Mouse (Mus musculus): Measurements from ENCODE around the gene Nccrp1.
A peak's percentile ranks its signal among the peaks of the same experiment; 100 is the strongest.
"Not testable (repeated sequence)": the region's sequence is repeated elsewhere in the genome, so short reads cannot be mapped to it uniquely, and the experiment has no call there.

The Nccrp1 gene

DNA sequence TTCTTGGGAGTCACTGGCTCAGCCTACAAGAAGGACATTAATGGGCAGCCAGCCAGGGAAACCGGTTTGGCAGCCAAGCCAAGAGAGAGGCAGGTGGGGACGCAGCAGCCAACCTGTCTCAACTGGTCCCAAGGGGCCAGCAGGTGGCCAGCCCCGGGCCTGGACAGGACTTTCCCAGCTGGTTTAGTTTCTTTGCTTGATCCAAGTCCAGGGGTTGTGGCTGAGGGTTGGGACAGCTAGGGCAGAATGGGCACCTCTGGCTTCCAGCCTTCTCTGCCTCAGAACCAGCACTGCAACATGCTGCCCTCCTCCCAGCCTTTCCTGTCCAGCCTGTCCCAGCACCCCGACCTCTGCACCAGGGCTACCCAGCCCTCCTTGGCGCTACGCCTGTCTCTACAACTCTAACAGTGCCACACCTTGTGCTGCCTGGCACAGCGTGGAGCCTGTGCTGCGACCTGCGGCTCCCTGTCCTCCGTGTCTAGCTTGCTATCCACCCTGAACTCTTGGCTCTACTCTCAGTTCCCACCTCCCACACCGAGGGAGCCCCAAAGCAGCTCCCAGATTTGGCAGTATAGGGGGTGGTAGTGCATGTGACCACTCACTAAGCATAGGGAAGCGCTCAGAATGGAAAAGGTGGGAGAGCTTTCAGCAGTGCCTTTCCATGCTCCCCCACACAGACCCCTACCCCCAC lies 23.4 kb upstream of the Nccrp1 start:
- peak; percentile 49 for DNase-seq (ENCODE audit: low spot score)

GRCm38 (mm10) chr7:28568253-28568652 lies 21.2 kb upstream of the Nccrp1 start:
- peak; percentile 63 for DNase-seq (ENCODE audit: low spot score)

- DNase-seq (ENCODE audit: low spot score): no peak
These were observed 20.5 kb upstream of the Nccrp1 start for GRCm38 (mm10) chr7:28567539-28567938.

- no peak for DNase-seq (ENCODE audit: low spot score)
These were observed 18.4 kb upstream of the Nccrp1 start for GRCm38 (mm10) chr7:28565407-28565806.

- DNase-seq (ENCODE audit: low spot score): no peak
These were observed 15.9 kb upstream of the Nccrp1 start for GRCm38 (mm10) chr7:28562951-28563350.

- DNase-seq (ENCODE audit: low spot score): no peak
These were observed 15.3 kb upstream of the Nccrp1 start for GRCm38 (mm10) chr7:28562371-28562770.

- no peak for DNase-seq (ENCODE audit: low spot score)
These were observed 14.9 kb upstream of the Nccrp1 start for GRCm38 (mm10) chr7:28561967-28562366.

GRCm38 (mm10) chr7:28560856-28561255 lies 13.8 kb upstream of the Nccrp1 start:
- no peak for DNase-seq (ENCODE audit: low spot score)

DNA sequence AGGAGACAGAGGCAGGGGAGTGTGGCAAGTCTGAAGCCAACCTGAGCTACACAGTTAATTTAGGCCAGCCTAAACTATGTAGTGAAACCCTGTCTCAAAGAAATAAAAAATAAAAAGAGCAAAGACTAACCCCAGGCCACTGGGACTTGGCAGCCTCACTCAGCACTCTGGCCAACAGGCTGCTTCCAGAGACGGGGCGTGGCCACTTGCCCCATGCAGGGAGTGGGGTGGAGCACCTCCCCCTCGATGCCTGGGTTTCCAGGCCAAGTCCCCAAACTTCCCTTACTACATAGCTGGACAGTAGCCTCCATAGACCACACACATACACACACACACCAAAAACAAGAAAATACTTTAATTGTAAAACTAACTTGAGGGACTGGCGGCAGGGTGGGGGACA lies 11.4 kb upstream of the Nccrp1 start:
- DNase-seq (ENCODE audit: low spot score): peak; percentile 51

GRCm38 (mm10) chr7:28557708-28558107 lies 10.7 kb upstream of the Nccrp1 start:
- DNase-seq (ENCODE audit: low spot score): peak; percentile 68

- DNase-seq (ENCODE audit: low spot score): no peak
These were observed 10.0 kb upstream of the Nccrp1 start for GRCm38 (mm10) chr7:28557069-28557468.

- DNase-seq (ENCODE audit: low spot score): no peak
These were observed 9.0 kb upstream of the Nccrp1 start for GRCm38 (mm10) chr7:28555939-28556535.

DNA sequence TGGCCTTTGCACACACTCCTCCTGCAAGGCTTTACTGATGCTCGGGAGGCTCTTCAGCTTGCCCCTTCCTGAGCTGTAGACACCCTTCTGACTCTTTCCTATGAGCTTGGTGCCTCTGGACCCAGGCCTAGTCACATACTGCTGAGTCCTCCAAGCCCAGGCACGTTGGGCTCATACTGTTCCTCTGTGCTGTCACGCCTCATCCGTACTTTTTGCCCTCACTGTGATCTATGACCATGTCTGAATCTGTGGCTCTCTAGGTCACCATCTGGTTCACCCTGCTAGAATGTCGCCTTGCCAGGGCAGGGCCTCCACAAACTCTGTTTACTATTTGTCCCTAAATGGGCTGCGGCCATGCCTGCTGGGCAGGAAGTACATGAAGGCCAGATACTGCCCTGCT lies 6.0 kb upstream of the Nccrp1 start:
- no peak for DNase-seq (ENCODE audit: low spot score)

DNA sequence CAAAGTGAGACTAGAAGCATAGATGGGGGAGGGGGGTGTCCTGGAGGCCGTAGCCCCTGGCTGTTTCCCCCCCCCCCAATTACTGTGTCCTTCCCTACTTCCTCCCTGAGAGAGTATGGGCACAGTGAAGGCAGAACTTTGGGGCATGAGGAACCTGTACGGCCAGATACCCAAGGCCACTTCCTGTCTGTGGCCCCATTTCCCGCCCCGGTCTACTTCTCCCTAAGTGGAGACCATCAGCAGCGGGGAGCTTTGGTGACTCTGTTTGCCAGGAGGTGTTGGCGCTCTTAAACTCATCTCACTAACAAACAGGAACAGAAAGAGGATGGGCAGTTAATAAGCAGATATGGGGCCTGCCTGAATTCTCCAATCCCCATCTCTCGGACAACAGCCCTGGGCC lies 574 bp upstream of the Nccrp1 start:
- no peak for DNase-seq (ENCODE audit: low spot score)

GRCm38 (mm10) chr7:28546649-28547048 lies 405 bp downstream of the Nccrp1 start:
- DNase-seq (ENCODE audit: low spot score): no peak

GRCm38 (mm10) chr7:28545891-28546210 lies 1.2 kb downstream of the Nccrp1 start:
- DNase-seq (ENCODE audit: low spot score): no peak

- peak; percentile 56 for DNase-seq (ENCODE audit: low spot score)
These were observed 1.8 kb downstream of the Nccrp1 start for GRCm38 (mm10) chr7:28545048-28545890.

DNA sequence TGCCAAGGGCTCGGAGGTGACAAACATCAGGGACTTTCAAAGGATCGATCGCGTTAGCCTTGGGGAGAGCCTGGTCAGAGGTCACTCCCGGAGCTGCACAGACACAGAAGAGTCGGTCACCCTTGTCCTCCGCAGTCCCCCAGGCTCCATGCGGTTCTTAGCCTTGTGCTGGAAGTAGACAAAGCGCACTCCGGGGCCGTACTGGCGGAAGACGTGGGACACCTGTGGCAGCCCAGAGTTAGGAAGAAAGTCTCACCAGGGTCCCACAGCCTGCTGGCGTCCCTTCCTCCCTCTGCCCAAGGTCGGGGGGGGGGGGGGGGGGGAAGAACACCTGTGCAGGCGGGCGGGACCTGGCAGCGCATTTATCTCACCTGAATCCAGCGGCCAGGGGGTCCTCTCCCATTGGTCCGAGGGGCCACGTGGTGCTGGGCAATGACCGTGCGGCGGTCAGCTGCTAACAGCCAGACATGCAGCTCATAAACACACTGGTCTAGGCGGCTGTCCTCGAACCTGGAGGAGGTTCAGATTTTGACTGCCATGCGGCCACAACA lies 2.9 kb downstream of the Nccrp1 start:
- no peak for DNase-seq (ENCODE audit: low spot score)

GRCm38 (mm10) chr7:28540526-28540925 lies 6.5 kb downstream of the Nccrp1 start, which contains the start of gene Sycn:
Gene Sycn, plus strand, starts transcription at chr7:28540885.
- DNase-seq (ENCODE audit: low spot score): no peak

DNA sequence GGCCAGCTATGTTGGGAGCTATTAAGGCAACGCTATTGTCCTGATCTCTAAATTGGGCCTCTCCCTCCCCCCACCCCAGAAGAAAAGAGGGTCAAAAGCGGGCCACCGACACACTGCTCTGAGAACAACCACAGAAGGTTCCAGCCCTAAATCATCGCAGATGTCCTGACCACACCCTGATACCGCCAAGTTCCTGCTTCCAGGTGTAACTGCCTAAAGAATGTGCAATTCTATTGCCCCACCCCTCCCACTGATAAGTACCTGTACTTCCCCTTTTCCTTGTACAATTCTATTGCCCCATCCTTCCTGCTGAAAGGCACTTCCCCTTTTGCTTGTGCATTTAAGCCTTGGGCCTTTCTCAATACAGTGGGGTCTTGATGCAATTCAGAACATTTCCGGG lies 8.2 kb downstream of the Nccrp1 start:
- DNase-seq (ENCODE audit: low spot score): not testable (repeated sequence)

DNA sequence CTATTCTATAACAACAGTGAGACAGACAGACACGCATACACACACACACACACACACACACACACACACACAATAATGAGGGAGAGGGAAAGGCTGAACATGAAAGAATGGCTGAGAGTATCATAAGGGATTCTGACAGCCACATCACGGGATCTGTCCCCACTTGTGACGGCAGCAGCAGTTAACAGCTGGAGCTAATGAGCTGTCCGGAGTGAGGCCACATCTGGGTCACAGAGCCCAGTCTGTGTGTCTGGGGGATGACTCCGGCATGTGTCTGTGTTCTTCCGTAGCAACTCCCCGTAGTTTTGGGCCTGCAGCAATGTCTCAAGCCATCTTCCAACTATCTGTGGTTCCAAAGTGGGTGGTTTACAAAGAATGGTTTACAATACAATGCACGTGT lies 15.0 kb downstream of the Nccrp1 start:
- no peak for DNase-seq (ENCODE audit: low spot score)

DNA sequence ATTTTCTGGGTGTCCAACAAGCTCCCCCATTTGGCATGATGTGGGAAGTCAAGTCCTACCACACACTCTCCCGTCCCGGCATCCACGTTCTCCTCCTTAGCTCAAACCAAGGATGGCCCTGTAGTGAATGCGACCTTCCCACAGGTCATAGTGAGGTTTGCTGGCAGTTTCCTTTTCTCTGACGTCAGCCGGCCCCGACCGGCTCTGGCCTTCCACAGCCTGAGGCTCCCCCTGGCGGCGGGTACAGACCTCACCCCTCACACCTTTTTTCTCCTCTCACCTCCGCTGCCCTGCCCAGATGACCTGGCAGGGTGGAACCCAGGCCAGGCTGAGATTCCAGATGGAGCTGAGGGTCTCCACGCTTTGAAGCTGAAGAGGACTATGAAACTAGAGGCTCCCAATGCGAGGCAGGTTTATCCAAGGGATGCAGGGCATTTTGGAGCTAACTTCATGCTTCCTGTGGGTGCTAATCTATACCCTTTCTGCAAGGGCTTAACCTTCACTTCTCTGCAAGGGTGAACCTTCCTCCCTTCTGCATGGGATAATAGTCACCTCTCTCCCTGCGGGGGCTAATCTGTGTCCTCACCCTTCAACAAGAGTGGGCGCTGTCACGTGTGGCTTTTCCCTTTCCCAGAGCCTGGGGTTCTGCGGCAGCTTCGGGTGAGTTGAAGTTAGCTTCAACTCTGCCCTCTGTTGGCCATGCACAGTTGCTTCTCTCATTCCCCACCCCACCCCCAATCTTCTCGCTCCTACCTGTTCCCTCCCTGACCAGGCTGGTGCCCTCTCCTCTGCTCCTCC lies 18.9 kb downstream of the Nccrp1 start:
- peak; percentile 81 for DNase-seq (ENCODE audit: low spot score)
